18 mouse cellular contexts compared by ENCODE assay signal in genomic region chr5:77157777-77158540, GRCm38 (mm10). TPM values are rescaled to one million over a fixed set of nuclear protein-coding genes. Genes with fewer than 3 reads are reported as not detected.
DNase-seq lines count a peak whose midpoint lies in the region; ATAC-seq lines count a peak whose summit lies in the region.
"Had no signal": no experiment of that assay in that cellular context is flagged by ENCODE, and none has a peak within 500 bp of the region (broad histone marks: within the 10 kb centered on the region; RNA-seq: fewer than 3 reads in every experiment).

No protein-coding gene starts in this region.

- intact Hi-C loops in gastrocnemius, postnatal 14 days (cut with DNase I; ENCODE audit: low total_unique reads): no loop called here

- peaks cover 6% of the 10 kb centered on the region; the same call in 1 of the 2 replicates for H3K4me1 ChIP-seq in kidney, embryonic 16.5 days (ENCODE audit: insufficient read depth, low read length)
- peaks cover 9% of the 10 kb centered on the region; the same call in 1 of the 2 replicates for H3K4me1 ChIP-seq in brown adipose tissue, adult 24 weeks (ENCODE audit: control insufficient read depth, insufficient read depth, insufficient read length, low read length)
- peaks cover 19% of the 10 kb centered on the region for H3K4me1 ChIP-seq in limb, embryonic 13.5 days
- H3K4me1 ChIP-seq: neural tube, embryonic 12.5 days had no signal

- H3K36me3 ChIP-seq in kidney, embryonic 16.5 days (ENCODE audit: insufficient read depth, low read length): no peaks in the 10 kb centered on the region
- H3K36me3 ChIP-seq in limb, embryonic 13.5 days: no peaks in the 10 kb centered on the region
- H3K36me3 ChIP-seq: neural tube, embryonic 12.5 days had no signal

- H3K27ac ChIP-seq in kidney, embryonic 16.5 days (ENCODE audit: low read length): peak overlapping the region; percentile 6; the same call in 1 of the 2 replicates
- H3K27ac ChIP-seq in brown adipose tissue, adult 24 weeks (replicated peaks; ENCODE audit: low read depth, low read length): peak overlapping the region; percentile 66
- peak overlapping the region; percentile 55; the same call in 1 of the 2 replicates for H3K27ac ChIP-seq in limb, embryonic 13.5 days
- H3K27ac ChIP-seq: neural tube, embryonic 12.5 days had no signal

- no peaks in the 10 kb centered on the region for H3K27me3 ChIP-seq in kidney, embryonic 16.5 days (ENCODE audit: insufficient read depth, low read length)
- no peaks in the 10 kb centered on the region for H3K27me3 ChIP-seq in limb, embryonic 13.5 days
- H3K27me3 ChIP-seq: neural tube, embryonic 12.5 days had no signal

- no peak overlapping the region for H3K4me3 ChIP-seq in kidney, embryonic 16.5 days (ENCODE audit: low read length)
- 0 out of 2 replicates have a peak overlapping the region, but pooled peaks have one; percentile 28 for H3K4me3 ChIP-seq in brown adipose tissue, adult 24 weeks (ENCODE audit: insufficient read depth, low read depth, low read length)
- no peak overlapping the region for H3K4me3 ChIP-seq in limb, embryonic 13.5 days
- H3K4me3 ChIP-seq: neural tube, embryonic 12.5 days had no signal

- no peaks in the 10 kb centered on the region for H3K9me3 ChIP-seq in kidney, embryonic 16.5 days (ENCODE audit: low read length)
- H3K9me3 ChIP-seq in limb, embryonic 13.5 days: no peaks in the 10 kb centered on the region
- H3K9me3 ChIP-seq: neural tube, embryonic 12.5 days had no signal

- peak; percentile 39; the same call in 1 of the 2 replicates for ATAC-seq in kidney, embryonic 16.5 days (ENCODE audit: low FRiP score, low TSS enrichment)
- ATAC-seq in limb, embryonic 13.5 days (ENCODE audit: low FRiP score, low read depth): peak; percentile 76
- ATAC-seq: midbrain, embryonic 16.5 days had no signal

- H3K9ac ChIP-seq in kidney, embryonic 16.5 days (replicated peaks; ENCODE audit: low read length): no peak overlapping the region
- no peak overlapping the region for H3K9ac ChIP-seq in limb, embryonic 13.5 days
- H3K9ac ChIP-seq: lung, embryonic 14.5 days; neural tube, embryonic 12.5 days had no signal

- 30% methylated on average over 14 of the region's 14 CpGs for WGBS in kidney, embryonic 16.5 days
- WGBS in limb, embryonic 13.5 days: 29% methylated on average over 14 of the region's 14 CpGs

- peak; percentile 45 for DNase-seq in gastrocnemius, postnatal 14 days
- DNase-seq in gastrocnemius, adult 8-10 months (ENCODE audit: low spot score in 2 of 2): no peak
- DNase-seq in kidney, postnatal 14 days: no peak
- no peak for DNase-seq in lung, postnatal 25 days (ENCODE audit: low spot score)
- DNase-seq in urinary bladder, postnatal 25 days (ENCODE audit: low spot score): no peak
- DNase-seq: adrenal gland, postnatal 25 days; cerebellum, postnatal 25 days; kidney, adult 9 months; liver; lung, embryonic 14.5 days; retina, postnatal 1 day had no signal

- no peak overlapping the region for H3K4me2 ChIP-seq in kidney, embryonic 16.5 days (replicated peaks; ENCODE audit: low read depth, low read length)
- peak overlapping the region; percentile 28 for H3K4me2 ChIP-seq in limb, embryonic 13.5 days (replicated peaks)
- H3K4me2 ChIP-seq: lung, embryonic 14.5 days; neural tube, embryonic 12.5 days had no signal

RNA-seq across cellular contexts. Expression of gene Hopx, which starts 43.0 kb away (rescaled TPM):
- total RNA-seq in gastrocnemius, postnatal 14 days (2021): 1 to 10 TPM; 9.7 to 9.8 TPM
- total RNA-seq in gastrocnemius, adult 8-10 months (2022): 1 to 10 TPM; 1.2 to 2.7 (median 2.2) TPM
- polyA plus RNA-seq in kidney, embryonic 16.5 days (2015; fragmentation: Nextera tagmentation; extraction: Ambion mirVana): 1.1 and 1.8 TPM in 2 replicates
- polyA plus RNA-seq in brown adipose tissue, adult 24 weeks (2012; ENCODE audit: insufficient read depth, insufficient read length, missing spikeins): 5.0 and 10.8 TPM in 2 replicates
- polyA plus RNA-seq in limb, embryonic 13.5 days (2015; fragmentation: Nextera tagmentation; extraction: Ambion mirVana): 0.45 and 0.68 TPM in 2 replicates

RNA-seq across cellular contexts. Expression of gene Spink2, which starts 53.3 kb away (rescaled TPM):
- under 1 TPM in 1 of 2 experiments, not detected in 1; 0.72 TPM for total RNA-seq in gastrocnemius, postnatal 14 days (2021)
- total RNA-seq in gastrocnemius, adult 8-10 months (2022): not detected
- 1.1 and 1.3 TPM in 2 replicates for polyA plus RNA-seq in kidney, embryonic 16.5 days (2015; fragmentation: Nextera tagmentation; extraction: Ambion mirVana)
- not detected in 2 replicates for polyA plus RNA-seq in brown adipose tissue, adult 24 weeks (2012; ENCODE audit: insufficient read depth, insufficient read length, missing spikeins)
- polyA plus RNA-seq in limb, embryonic 13.5 days (2015; fragmentation: Nextera tagmentation; extraction: Ambion mirVana): 1.4 and 1.9 TPM in 2 replicates
- total RNA-seq: adrenal gland, postnatal 25 days; layer of hippocampus, postnatal 10 days had no signal
- polyA plus RNA-seq: C2C12 had no signal

Comparison
In these comparisons a context has a peak if more than half of its experiments do, and no peak if none do; other contexts are left out.
1. H3K27ac ChIP-seq: peak in every context shown above with its lines; median percentile 66 in brown adipose tissue, adult 24 weeks; 55 in limb, embryonic 13.5 days; 6 in kidney, embryonic 16.5 days.